ENCODE assay signal across 26 mouse cellular contexts in genomic region chr16:50196118-50196517, GRCm38 (mm10).
DNase-seq lines count a peak whose midpoint lies in the region; ATAC-seq lines count a peak whose summit lies in the region.
"Had no signal": no experiment of that assay in that cellular context is flagged by ENCODE, and none has a peak within 500 bp of the region (broad histone marks: within the 10 kb centered on the region; RNA-seq: fewer than 3 reads in every experiment).

No protein-coding gene starts in this region.

- no peak overlapping the region for H3K9ac ChIP-seq in midbrain, embryonic 15.5 days
- H3K9ac ChIP-seq in midbrain, embryonic 11.5 days (ENCODE audit: low read length): no peak overlapping the region
- no peak overlapping the region for H3K9ac ChIP-seq in liver, embryonic 11.5 days (ENCODE audit: low read depth, low read length)
- H3K9ac ChIP-seq: heart, embryonic 15.5 days; hindbrain, embryonic 14.5 days; intestine, embryonic 15.5 days; liver, postnatal 0 days; midbrain, embryonic 12.5 days had no signal

- WGBS in midbrain, embryonic 15.5 days: 52% methylated on average over 4 of the region's 4 CpGs
- 63% methylated on average over 4 of the region's 4 CpGs for WGBS in midbrain, embryonic 11.5 days
- 71% methylated on average over 4 of the region's 4 CpGs for WGBS in liver, embryonic 11.5 days

- no peaks in the 10 kb centered on the region for H3K9me3 ChIP-seq in midbrain, embryonic 15.5 days
- no peaks in the 10 kb centered on the region for H3K9me3 ChIP-seq in midbrain, embryonic 11.5 days (ENCODE audit: control insufficient read depth, low read length)
- H3K9me3 ChIP-seq in liver, embryonic 11.5 days (ENCODE audit: control insufficient read depth, low read length): no peaks in the 10 kb centered on the region
- H3K9me3 ChIP-seq: G1E; heart, embryonic 15.5 days; intestine, embryonic 15.5 days; midbrain, embryonic 12.5 days had no signal

- no peak for DNase-seq in frontal cortex, postnatal 14 days (ENCODE audit: low spot score in 2 of 2)
- DNase-seq in midbrain, embryonic 11.5 days (ENCODE audit: low spot score, missing footprints): no peak
- peak; percentile 34 for DNase-seq in brain, embryonic 18.5 days (ENCODE audit: low read depth, low spot score)
- peak; percentile 69 for DNase-seq in layer of hippocampus, adult 9-11 months
- no peak for DNase-seq in liver, embryonic 11.5 days (ENCODE audit: low spot score)
- no peak for DNase-seq in cerebellum, adult 18-20 months
- DNase-seq: adrenal gland, adult 2 months; B cell, adult 2 months; cerebellum, adult 9-11 months; heart, postnatal 36 days; kidney, adult 9 months; kidney, postnatal 14 days; liver, postnatal 0 days; lung, postnatal 10 days; right cerebral cortex, postnatal 14 days; thymus, postnatal 14 days had no signal

- no peak overlapping the region for H3K4me2 ChIP-seq in midbrain, embryonic 15.5 days
- no peak overlapping the region for H3K4me2 ChIP-seq in midbrain, embryonic 11.5 days
- H3K4me2 ChIP-seq in liver, embryonic 11.5 days: no peak overlapping the region
- H3K4me2 ChIP-seq: heart, embryonic 15.5 days; hindbrain, embryonic 14.5 days; intestine, embryonic 15.5 days; midbrain, embryonic 12.5 days had no signal

- peak; percentile 59 for ATAC-seq in frontal cortex, adult (ENCODE audit: low TSS enrichment)
- ATAC-seq in midbrain, embryonic 15.5 days (replicated peaks): peak; percentile 65; the same call in 1 of the 2 replicates
- ATAC-seq in midbrain, embryonic 11.5 days (ENCODE audit: low FRiP score): no peak
- no peak for ATAC-seq in liver, embryonic 11.5 days (replicated peaks; ENCODE audit: low FRiP score)
- ATAC-seq: intestine, embryonic 15.5 days; liver, postnatal 0 days; Patski had no signal

- no peaks in the 10 kb centered on the region for H3K27me3 ChIP-seq in midbrain, embryonic 15.5 days (replicated peaks)
- no peaks in the 10 kb centered on the region for H3K27me3 ChIP-seq in midbrain, embryonic 11.5 days (ENCODE audit: control insufficient read depth, insufficient read depth, low read length)
- H3K27me3 ChIP-seq in liver, embryonic 11.5 days (replicated peaks; ENCODE audit: control insufficient read depth, insufficient read depth, low read length): no peaks in the 10 kb centered on the region
- H3K27me3 ChIP-seq: CH12.LX; heart, embryonic 15.5 days; intestine, embryonic 15.5 days; midbrain, embryonic 12.5 days; Patski had no signal

- H3K36me3 ChIP-seq in midbrain, embryonic 15.5 days (replicated peaks): 0 out of 2 replicates have a peak, but pooled peaks cover 13% of the 10 kb centered on the region
- peaks cover 2% of the 10 kb centered on the region; the same call in 1 of the 2 replicates for H3K36me3 ChIP-seq in midbrain, embryonic 11.5 days (ENCODE audit: control insufficient read depth, insufficient read depth, low read length)
- peaks cover 7% of the 10 kb centered on the region; the same call in 1 of the 2 replicates for H3K36me3 ChIP-seq in liver, embryonic 11.5 days (ENCODE audit: control insufficient read depth, insufficient read depth, low read length)

- H3K4me3 ChIP-seq in midbrain, embryonic 15.5 days: no peak overlapping the region
- no peak overlapping the region for H3K4me3 ChIP-seq in midbrain, embryonic 11.5 days (ENCODE audit: low read depth, low read length)
- no peak overlapping the region for H3K4me3 ChIP-seq in liver, embryonic 11.5 days (ENCODE audit: low read depth, low read length)
- H3K4me3 ChIP-seq: heart, embryonic 15.5 days; intestine, embryonic 15.5 days; midbrain, embryonic 12.5 days had no signal

- no peak overlapping the region for H3K27ac ChIP-seq in midbrain, embryonic 15.5 days
- H3K27ac ChIP-seq in midbrain, embryonic 11.5 days (ENCODE audit: low read depth, low read length): no peak overlapping the region
- H3K27ac ChIP-seq in liver, embryonic 11.5 days (ENCODE audit: low read depth, low read length): no peak overlapping the region
- H3K27ac ChIP-seq: heart, embryonic 15.5 days; hindbrain, embryonic 14.5 days; intestine, embryonic 15.5 days; midbrain, embryonic 12.5 days; stomach, postnatal 0 days had no signal

- H3K4me1 ChIP-seq in midbrain, embryonic 15.5 days: peaks cover 4% of the 10 kb centered on the region; the same call in 1 of the 2 replicates
- H3K4me1 ChIP-seq in midbrain, embryonic 11.5 days (ENCODE audit: control insufficient read depth, insufficient read depth, low read length): no peaks in the 10 kb centered on the region
- no peaks in the 10 kb centered on the region for H3K4me1 ChIP-seq in liver, embryonic 11.5 days (replicated peaks; ENCODE audit: control insufficient read depth, insufficient read depth, low read length)
- H3K4me1 ChIP-seq: heart, embryonic 15.5 days; intestine, embryonic 15.5 days; midbrain, embryonic 12.5 days had no signal

Comparison
In these comparisons a context has a peak if more than half of its experiments do, and no peak if none do; other contexts are left out.
1. ATAC-seq: peak in frontal cortex, adult (single experiment) and midbrain, embryonic 15.5 days (single experiment); none in midbrain, embryonic 11.5 days (single experiment) and liver, embryonic 11.5 days (single experiment).
2. DNase-seq: peak in brain, embryonic 18.5 days (single experiment) and layer of hippocampus, adult 9-11 months (single experiment); none in frontal cortex, postnatal 14 days (0 of 2), midbrain, embryonic 11.5 days (single experiment), liver, embryonic 11.5 days (single experiment) and cerebellum, adult 18-20 months (0 of 2).